Mouse (Mus musculus) kidney, adult 8-10 months (tissue): ENCODE data around the gene P2ry2.

Experiments
- DNase-seq, 2 experiments: peaks; one replicate each; pipeline ENCODE4 v3.0.0; 2022

Gene P2ry2

GRCm38 (mm10) chr7:101017492-101017891 is 4.8 kb upstream of the P2ry2 start:
- DNase-seq, result no peak

- DNase-seq, result no peak
Observed at GRCm38 (mm10) chr7:101017021-101017461, 4.4 kb upstream of the P2ry2 start.

GRCm38 (mm10) chr7:101014985-101015384 is 2.3 kb upstream of the P2ry2 start:
- DNase-seq, result no peak

- DNase-seq, result no peak
Observed at GRCm38 (mm10) chr7:101014041-101014440, 1.4 kb upstream of the P2ry2 start.

GRCm38 (mm10) chr7:101011681-101012367 is 842 bp downstream of the P2ry2 start:
- DNase-seq, result peak; percentile 60 to 75

GRCm38 (mm10) chr7:101010741-101011140 is 1.9 kb downstream of the P2ry2 start:
- DNase-seq, result no peak

- DNase-seq, result peak; percentile 33 to 60
Observed at GRCm38 (mm10) chr7:101006201-101006600, 6.5 kb downstream of the P2ry2 start.

- DNase-seq, result no peak
Observed at GRCm38 (mm10) chr7:101005119-101005518, 7.5 kb downstream of the P2ry2 start.

- no peak for DNase-seq
Observed at GRCm38 (mm10) chr7:101003442-101004326, 9.0 kb downstream of the P2ry2 start.

- DNase-seq, result no peak
Observed at GRCm38 (mm10) chr7:101002274-101002673, 10.4 kb downstream of the P2ry2 start.

- no peak for DNase-seq
Observed at GRCm38 (mm10) chr7:100999623-101000022, 13.0 kb downstream of the P2ry2 start.

- no peak for DNase-seq
Observed at GRCm38 (mm10) chr7:100998578-100998960, 14.1 kb downstream of the P2ry2 start.

- no peak for DNase-seq
Observed at GRCm38 (mm10) chr7:100997951-100998577, 14.6 kb downstream of the P2ry2 start.

- no peak for DNase-seq
Observed at GRCm38 (mm10) chr7:100997215-100997614, 15.5 kb downstream of the P2ry2 start.

GRCm38 (mm10) chr7:100995951-100996350 is 16.7 kb downstream of the P2ry2 start:
- no peak for DNase-seq

- no peak for DNase-seq
Observed at GRCm38 (mm10) chr7:100995260-100995864, 17.3 kb downstream of the P2ry2 start.

- DNase-seq, result peak in 1 of 2 experiments; percentile 25
Observed at GRCm38 (mm10) chr7:100993166-100993565, 19.5 kb downstream of the P2ry2 start.

- DNase-seq, result no peak
Observed at GRCm38 (mm10) chr7:100991972-100992371, 20.7 kb downstream of the P2ry2 start.

- DNase-seq, result peak; percentile 49 to 53
Observed at GRCm38 (mm10) chr7:100990636-100991311, 21.9 kb downstream of the P2ry2 start.

GRCm38 (mm10) chr7:100988092-100988491 is 24.6 kb downstream of the P2ry2 start:
- DNase-seq, result peak; percentile 80 to 81

GRCm38 (mm10) chr7:100984452-100985395 is 27.9 kb downstream of the P2ry2 start:
- DNase-seq, result peak in 1 of 2 experiments; percentile 27
